Mouse (Mus musculus) heart, adult 9 months (tissue): Measurements from ENCODE around the gene Yars.
"Not testable (repeated sequence)": the region's sequence is repeated elsewhere in the genome, so short reads cannot be mapped to it uniquely, and the experiment has no call there.

ENCODE experiments used
- DNase-seq, 2 experiments: peaks; one replicate each; pipeline ENCODE4 v3.0.0; 2022; ENCODE audit warnings: low spot score in 2 of 2

The Yars gene

GRCm38 (mm10) chr4:129188803-129189541, 588 bp upstream of the Yars start:
- DNase-seq, result peak; percentile 46 to 51

GRCm38 (mm10) chr4:129190538-129190937, 978 bp downstream of the Yars start:
- no peak for DNase-seq

GRCm38 (mm10) chr4:129191691-129192090, 2.1 kb downstream of the Yars start:
- DNase-seq, result no peak

- DNase-seq, result no peak
Observed at GRCm38 (mm10) chr4:129194280-129194679, 4.7 kb downstream of the Yars start.

- DNase-seq, result no peak
Observed at GRCm38 (mm10) chr4:129197514-129197913, 8.0 kb downstream of the Yars start.

- no peak for DNase-seq
Observed at GRCm38 (mm10) chr4:129204655-129205054, 15.1 kb downstream of the Yars start.

- DNase-seq, result no peak
Observed at GRCm38 (mm10) chr4:129206792-129207191, 17.2 kb downstream of the Yars start.

GRCm38 (mm10) chr4:129209504-129209903, 19.9 kb downstream of the Yars start:
- DNase-seq, result no peak

- peak in 1 of 2 experiments; percentile 38 for DNase-seq
Observed at GRCm38 (mm10) chr4:129211461-129211860, 21.9 kb downstream of the Yars start.

- not testable (repeated sequence) for DNase-seq
Observed at GRCm38 (mm10) chr4:129212486-129212885, 22.9 kb downstream of the Yars start.

GRCm38 (mm10) chr4:129218569-129219175, 29.1 kb downstream of the Yars start:
- DNase-seq, result no peak

GRCm38 (mm10) chr4:129219198-129219597, 29.6 kb downstream of the Yars start:
- DNase-seq, result no peak

- no peak for DNase-seq
Observed at GRCm38 (mm10) chr4:129220376-129221089, 31.0 kb downstream of the Yars start.

GRCm38 (mm10) chr4:129221097-129222010, 31.8 kb downstream of the Yars start:
- no peak for DNase-seq

- peak; percentile 53 to 55 for DNase-seq
Observed at GRCm38 (mm10) chr4:129222019-129222925, 32.7 kb downstream of the Yars start.

- DNase-seq, result no peak
Observed at GRCm38 (mm10) chr4:129223421-129224281, 34.1 kb downstream of the Yars start.

- DNase-seq, result no peak
Observed at GRCm38 (mm10) chr4:129225315-129225714, 35.8 kb downstream of the Yars start.

- DNase-seq, result no peak
Observed at GRCm38 (mm10) chr4:129226441-129226963, 36.9 kb downstream of the Yars start.
